Mouse (Mus musculus) embryonic facial prominence, embryonic 11.5 days (tissue): Measurements from ENCODE around the gene Slc1a4. TPM values are rescaled to one million over a fixed set of nuclear protein-coding genes. Genes with fewer than 3 reads are reported as not detected.

Source experiments
- ATAC-seq: fragments of 200-750 bp; cut with Nextera tagmentation; replicated peaks from 2 replicates; pipeline ENCODE4 v1.8.0; 2017; ENCODE audit warnings: low read depth; ENCODE audit not compliant: insufficient number of reproducible peaks, low FRiP score, low TSS enrichment
- DNase-seq: peaks from one replicate; pipeline ENCODE4 v3.0.0-alpha.2; 2015; ENCODE audit warnings: low spot score
- H3K27ac ChIP-seq: fragments of 300-500 bp; sonication (generic); replicated peaks from 2 replicates; pipeline ENCODE4 v1.5.1; 2014; ENCODE audit warnings: mild to moderate bottlenecking, low read depth, low read length, control low read depth
- H3K27me3 ChIP-seq: fragments of 300-500 bp; sonication (generic); 2 replicates; pipeline ENCODE4 v1.6.1; 2014; ENCODE audit warnings: mild to moderate bottlenecking, low read length, moderate library complexity, mixed read lengths; ENCODE audit not compliant: control insufficient read depth, insufficient read depth
- H3K36me3 ChIP-seq: fragments of 300-500 bp; sonication (generic); replicated peaks from 2 replicates; pipeline ENCODE4 v1.6.1; 2014; ENCODE audit warnings: low read depth, mild to moderate bottlenecking, low read length, moderate library complexity, mixed read lengths; ENCODE audit not compliant: control insufficient read depth, insufficient read depth
- H3K4me1 ChIP-seq: fragments of 300-500 bp; sonication (generic); 2 replicates; pipeline ENCODE4 v1.6.1; 2014; ENCODE audit warnings: low read length, mixed read lengths; ENCODE audit not compliant: control insufficient read depth, insufficient read depth
- H3K4me2 ChIP-seq: fragments of 300-500 bp; sonication (generic); 2 replicates; pipeline ENCODE4 v1.6.1; 2014; ENCODE audit warnings: low read depth, mild to moderate bottlenecking, control low read depth, low read length, moderate library complexity
- H3K4me3 ChIP-seq: fragments of 300-500 bp; sonication (generic); 2 replicates; pipeline ENCODE4 v1.5.1; 2014; ENCODE audit warnings: low read depth, low read length, control low read depth
- H3K9ac ChIP-seq: fragments of 300-500 bp; sonication (generic); replicated peaks from 2 replicates; pipeline ENCODE4 v1.6.1; 2014; ENCODE audit warnings: mild to moderate bottlenecking, control low read depth, low read length
- H3K9me3 ChIP-seq: fragments of 300-500 bp; sonication (generic); replicated peaks from 2 replicates; pipeline ENCODE4 v1.6.1; 2016; ENCODE audit warnings: mild to moderate bottlenecking, low read length, inconsistent platforms, mixed read lengths; ENCODE audit not compliant: control insufficient read depth
- WGBS: fragments of 180-500 bp; shearing (Covaris S2); extraction: QIAGEN DNeasy Blood & Tissue Kit; methylation state at CpG from one replicate; pipeline ENCODE4 v1.1.7; 2014; 5-methylcytosine and 5-hydroxymethylcytosine counted together
- polyA plus RNA-seq: library from polyadenylated mRNA; unstranded; fragments of >200 nt; fragmentation: Nextera tagmentation; extraction: Ambion mirVana; gene quantifications from 2 replicates; pipeline ENCODE4 v1.2.1, GENCODE M21; 2014

Slc1a4 gene
- polyA plus RNA-seq, 1 experiment from 2014 or later: 14.0 TPM

DNA sequence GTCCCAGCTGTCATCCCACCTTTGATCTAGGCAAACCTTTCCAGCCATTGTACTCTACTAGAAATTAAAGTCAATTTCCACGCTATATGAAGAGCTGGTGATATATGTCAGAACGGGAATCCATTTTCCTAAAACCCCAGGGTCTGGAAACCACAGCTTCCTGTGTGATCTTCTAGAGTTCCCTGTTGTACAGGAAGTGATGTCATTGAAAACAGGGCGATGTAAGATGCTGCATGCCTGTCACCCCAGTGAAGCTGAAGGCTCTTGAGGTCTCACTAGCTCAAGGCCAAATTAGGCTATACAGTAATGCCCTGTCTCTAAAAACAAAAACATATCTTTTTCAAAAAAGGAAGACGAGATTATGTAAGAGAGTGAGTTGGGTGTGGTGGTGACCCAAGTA lies 31.2 kb downstream of the Slc1a4 start:
- 89% methylated on average over 4 of the region's 4 CpGs for WGBS
- Histone ChIP-seq H3K9me3 (no peaks in the 10 kb centered on the region), H3K27ac (no peak overlapping the region), H3K4me3 (no peak overlapping the region), H3K9ac (no peak overlapping the region), H3K4me1 (no peaks in the 10 kb centered on the region), H3K4me2 (no peak overlapping the region), H3K27me3 (no peaks in the 10 kb centered on the region), H3K36me3 (no peaks in the 10 kb centered on the region)
- no peak for DNase-seq
- no peak for ATAC-seq

DNA sequence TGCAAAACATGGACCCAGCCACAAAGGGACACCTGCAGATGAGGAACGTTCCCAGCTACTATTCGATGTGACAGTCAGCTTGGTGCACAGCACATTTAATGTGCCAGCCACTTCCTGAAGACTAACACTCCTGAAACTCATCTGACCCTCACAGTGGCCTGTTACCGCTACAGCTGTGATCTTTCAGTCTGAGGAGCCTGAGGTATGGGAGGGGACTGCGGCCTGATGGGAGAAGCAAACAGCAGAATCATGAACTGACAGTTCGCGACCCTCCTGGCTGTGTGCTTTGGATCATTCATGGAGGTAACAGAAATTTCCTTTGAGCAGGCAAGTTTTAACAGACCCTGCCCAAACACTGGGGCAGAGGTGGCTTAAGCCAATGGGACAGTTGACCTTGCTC lies 31.7 kb downstream of the Slc1a4 start:
- Histone ChIP-seq H3K9ac (no peak overlapping the region), H3K4me3 (no peak overlapping the region), H3K27ac (no peak overlapping the region), H3K36me3 (no peaks in the 10 kb centered on the region), H3K4me1 (no peaks in the 10 kb centered on the region), H3K27me3 (no peaks in the 10 kb centered on the region), H3K4me2 (no peak overlapping the region), H3K9me3 (no peaks in the 10 kb centered on the region)
- DNase-seq (no peak), ATAC-seq (no peak)
- WGBS: 88% methylated on average over 6 of the region's 6 CpGs

DNA sequence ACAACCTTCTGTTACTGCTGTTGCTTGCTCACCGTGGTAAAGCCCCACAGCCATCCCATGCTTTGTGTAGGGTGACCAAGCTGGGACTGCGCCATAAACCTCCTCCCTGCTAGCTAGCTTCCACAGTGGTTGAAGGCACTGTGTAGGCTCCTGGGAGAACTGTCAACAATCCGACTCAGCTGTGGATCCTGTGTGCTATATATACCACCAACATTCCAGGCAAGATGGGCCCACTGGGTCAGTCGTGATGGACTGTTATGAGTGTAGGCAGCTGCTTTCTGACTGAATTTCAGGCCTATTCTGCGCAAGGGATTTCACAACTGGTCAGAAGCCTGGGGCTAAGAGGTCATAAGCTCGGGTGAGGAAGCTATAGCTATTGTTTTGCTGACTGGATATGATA lies 32.6 kb downstream of the Slc1a4 start:
- H3K9me3 ChIP-seq: no peaks in the 10 kb centered on the region
- WGBS: 79% methylated on average over 6 of the region's 6 CpGs
- H3K36me3 ChIP-seq: no peaks in the 10 kb centered on the region
- H3K27ac ChIP-seq: no peak overlapping the region
- ATAC-seq (no peak), DNase-seq (no peak)
- no peaks in the 10 kb centered on the region for H3K27me3 ChIP-seq
- no peak overlapping the region for H3K9ac ChIP-seq
- no peak overlapping the region for H3K4me3 ChIP-seq
- no peaks in the 10 kb centered on the region for H3K4me1 ChIP-seq
- no peak overlapping the region for H3K4me2 ChIP-seq

DNA sequence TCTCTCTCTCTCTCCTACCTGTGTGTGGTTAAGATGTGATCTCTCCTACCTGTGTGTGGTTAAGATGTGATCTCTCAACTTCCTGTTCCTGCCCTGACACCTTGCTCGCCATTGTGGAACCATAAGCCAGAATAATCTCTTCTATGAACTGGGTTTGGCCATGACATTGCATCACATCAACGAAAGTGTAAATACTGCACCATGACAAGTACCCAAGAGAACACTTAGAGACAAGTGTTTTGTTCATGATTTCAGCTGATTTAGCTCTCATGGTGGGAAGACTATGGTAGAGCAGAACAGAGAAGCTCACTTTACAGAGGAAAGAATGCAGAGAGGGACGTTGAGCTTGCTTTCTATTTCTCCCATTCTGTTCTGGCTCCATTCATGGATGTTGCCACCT lies 48.0 kb downstream of the Slc1a4 start:
- Histone ChIP-seq H3K9me3 (no peaks in the 10 kb centered on the region), H3K4me3 (no peak overlapping the region), H3K36me3 (no peaks in the 10 kb centered on the region), H3K4me1 (no peaks in the 10 kb centered on the region), H3K27ac (no peak overlapping the region), H3K27me3 (no peaks in the 10 kb centered on the region), H3K4me2 (no peak overlapping the region), H3K9ac (no peak overlapping the region)
- 77% methylated on average over 3 of the region's 3 CpGs for WGBS
- no peak for ATAC-seq
- DNase-seq: no peak

DNA sequence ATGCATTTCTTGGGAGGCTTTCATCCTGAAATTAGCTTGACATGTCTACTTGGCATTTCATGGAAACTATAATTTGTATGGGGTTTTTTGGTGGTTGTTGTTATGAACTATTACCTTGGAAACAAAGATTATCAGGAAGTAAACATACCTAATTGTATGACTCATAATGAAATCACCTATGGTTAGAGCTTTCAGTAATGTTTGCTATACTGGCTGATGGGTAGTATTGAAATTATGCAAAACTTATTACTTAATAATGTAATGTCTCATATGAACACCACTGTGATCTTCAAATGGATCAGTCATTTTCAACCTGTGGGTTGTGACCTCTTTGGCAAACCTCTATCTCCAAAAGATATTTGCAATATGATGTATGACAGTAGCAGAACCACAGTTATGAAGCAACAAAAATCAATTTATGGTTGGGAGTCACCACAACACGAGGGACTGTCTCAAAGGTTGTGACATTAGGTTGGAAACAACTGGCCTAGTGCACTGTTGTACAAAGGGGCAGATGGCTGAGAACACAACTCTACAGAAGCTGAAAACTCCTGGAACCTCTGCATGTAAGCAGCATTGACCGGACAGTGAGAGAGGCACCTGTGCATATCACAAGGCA lies 49.8 kb downstream of the Slc1a4 start:
- no peak for DNase-seq
- no peaks in the 10 kb centered on the region for H3K9me3 ChIP-seq
- H3K4me2 ChIP-seq: no peak overlapping the region
- H3K36me3 ChIP-seq: no peaks in the 10 kb centered on the region
- H3K27ac ChIP-seq: no peak overlapping the region
- 77% methylated on average over 2 of the region's 2 CpGs for WGBS
- no peak overlapping the region for H3K9ac ChIP-seq
- H3K4me3 ChIP-seq: no peak overlapping the region
- no peaks in the 10 kb centered on the region for H3K4me1 ChIP-seq
- H3K27me3 ChIP-seq: no peaks in the 10 kb centered on the region
- ATAC-seq: no peak

DNA sequence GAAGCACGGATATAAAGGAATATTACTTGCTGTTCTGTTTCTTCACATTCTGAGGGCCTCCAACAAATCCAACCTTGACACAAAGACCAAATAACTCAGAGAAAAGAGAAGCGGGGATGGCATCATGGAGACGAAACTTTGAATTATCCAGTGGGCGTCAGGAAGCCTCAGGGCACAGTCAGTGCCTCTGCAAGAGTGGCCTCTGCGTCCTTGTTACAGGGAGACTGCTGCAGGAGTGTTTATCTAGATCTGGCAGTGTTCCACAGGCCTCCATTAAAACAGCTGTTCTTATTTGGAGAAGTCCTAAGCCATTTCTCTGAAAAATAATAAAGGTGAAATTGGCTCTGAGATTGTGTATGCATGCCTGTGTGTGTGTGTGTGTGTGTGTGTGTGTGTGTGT lies 51.5 kb downstream of the Slc1a4 start:
- no peaks in the 10 kb centered on the region for H3K9me3 ChIP-seq
- ATAC-seq (no peak), DNase-seq (no peak)
- no peak overlapping the region for H3K9ac ChIP-seq
- H3K4me1 ChIP-seq: no peaks in the 10 kb centered on the region
- no peak overlapping the region for H3K27ac ChIP-seq
- 70% methylated on average over 5 of the region's 5 CpGs for whole genome bisulfite sequencing
- no peak overlapping the region for H3K4me2 ChIP-seq
- H3K4me3 ChIP-seq: no peak overlapping the region
- H3K27me3 ChIP-seq: no peaks in the 10 kb centered on the region
- no peaks in the 10 kb centered on the region for H3K36me3 ChIP-seq

DNA sequence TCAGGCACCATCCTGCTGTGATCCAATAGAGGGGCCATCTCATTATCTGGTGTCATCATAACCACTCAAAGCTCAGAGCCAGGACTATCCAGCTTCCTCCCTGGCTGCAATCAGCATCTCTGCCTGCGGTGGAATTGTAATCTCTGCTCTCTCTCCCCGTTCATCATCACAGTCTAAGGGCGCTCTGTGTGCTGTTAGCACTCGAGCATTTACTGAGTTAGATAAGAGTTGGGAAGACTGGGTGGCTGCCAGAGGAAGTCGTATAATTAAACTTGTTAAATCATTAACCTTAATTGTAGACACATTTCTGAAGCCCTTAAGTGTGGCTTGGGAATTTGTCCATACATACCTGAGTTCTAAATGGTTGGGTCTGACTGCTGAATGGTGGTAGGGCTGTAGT lies 53.8 kb downstream of the Slc1a4 start:
- H3K27ac ChIP-seq: no peak overlapping the region
- ATAC-seq (no peak), DNase-seq (no peak)
- no peak overlapping the region for H3K9ac ChIP-seq
- H3K4me1 ChIP-seq: no peaks in the 10 kb centered on the region
- H3K4me2 ChIP-seq: no peak overlapping the region
- H3K36me3 ChIP-seq: no peaks in the 10 kb centered on the region
- no peaks in the 10 kb centered on the region for H3K27me3 ChIP-seq
- no peaks in the 10 kb centered on the region for H3K9me3 ChIP-seq
- no peak overlapping the region for H3K4me3 ChIP-seq
- 64% methylated on average over 5 of the region's 5 CpGs for WGBS

DNA sequence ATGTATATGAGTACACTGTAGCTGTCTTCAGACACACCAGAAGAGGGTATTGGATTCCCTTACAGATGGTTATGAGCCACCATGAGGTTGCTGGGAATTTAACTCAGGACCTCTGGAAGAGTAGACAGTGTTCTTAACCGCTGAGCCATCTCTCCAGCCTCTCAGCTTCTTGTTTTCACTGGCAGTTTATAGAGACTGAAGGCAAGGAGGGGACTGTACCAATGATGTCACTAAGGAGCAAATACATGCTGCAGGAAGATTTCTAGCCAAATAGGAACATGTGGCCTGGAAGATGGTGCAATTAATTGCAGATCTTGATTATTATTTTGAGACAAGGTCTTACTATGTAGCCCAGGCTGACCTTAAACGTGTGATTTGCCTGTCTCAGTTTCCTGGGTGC lies 55.4 kb downstream of the Slc1a4 start:
- Histone ChIP-seq H3K9me3 (no peaks in the 10 kb centered on the region), H3K4me2 (no peak overlapping the region), H3K27ac (no peak overlapping the region), H3K4me1 (no peaks in the 10 kb centered on the region), H3K36me3 (no peaks in the 10 kb centered on the region), H3K27me3 (no peaks in the 10 kb centered on the region), H3K9ac (no peak overlapping the region), H3K4me3 (no peak overlapping the region)
- ATAC-seq (no peak), DNase-seq (no peak)
- 65% methylated on average over 2 of the region's 2 CpGs for WGBS
